Mouse (Mus musculus) embryo, embryonic 10 days (tissue): ENCODE results near the gene Rhbdl1.
"Not testable (repeated sequence)": the region's sequence is repeated elsewhere in the genome, so short reads cannot be mapped to it uniquely, and the experiment has no call there.

Source experiments
- DNase-seq: peaks from one replicate; pipeline ENCODE4 v3.0.0-alpha.2; 2015; ENCODE audit warnings: low spot score

Gene Rhbdl1

DNA sequence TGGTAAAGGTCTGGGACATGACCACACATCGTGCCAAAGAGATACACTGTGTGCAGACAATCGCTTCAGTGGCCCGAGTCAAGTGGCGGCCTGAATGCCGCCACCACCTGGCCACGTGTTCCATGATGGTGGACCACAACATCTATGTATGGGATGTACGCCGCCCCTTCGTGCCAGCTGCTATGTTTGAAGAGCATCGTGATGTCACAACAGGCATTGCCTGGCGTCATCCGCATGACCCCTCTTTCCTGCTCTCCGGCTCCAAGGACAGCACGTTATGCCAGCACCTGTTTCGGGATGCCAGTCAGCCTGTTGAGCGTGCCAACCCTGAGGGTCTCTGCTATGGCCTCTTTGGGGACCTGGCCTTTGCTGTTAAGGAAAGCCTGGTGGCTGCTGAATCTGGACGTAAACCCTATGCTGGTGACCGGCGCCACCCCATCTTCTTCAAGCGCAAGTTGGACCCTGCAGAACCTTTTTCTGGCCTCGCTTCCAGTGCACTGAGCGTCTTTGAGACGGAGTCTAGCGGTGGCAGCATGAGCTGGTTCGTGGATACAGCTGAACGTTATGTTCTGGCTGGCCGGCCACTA, 11.0 kb downstream of the Rhbdl1 start:
- no peak for DNase-seq

DNA sequence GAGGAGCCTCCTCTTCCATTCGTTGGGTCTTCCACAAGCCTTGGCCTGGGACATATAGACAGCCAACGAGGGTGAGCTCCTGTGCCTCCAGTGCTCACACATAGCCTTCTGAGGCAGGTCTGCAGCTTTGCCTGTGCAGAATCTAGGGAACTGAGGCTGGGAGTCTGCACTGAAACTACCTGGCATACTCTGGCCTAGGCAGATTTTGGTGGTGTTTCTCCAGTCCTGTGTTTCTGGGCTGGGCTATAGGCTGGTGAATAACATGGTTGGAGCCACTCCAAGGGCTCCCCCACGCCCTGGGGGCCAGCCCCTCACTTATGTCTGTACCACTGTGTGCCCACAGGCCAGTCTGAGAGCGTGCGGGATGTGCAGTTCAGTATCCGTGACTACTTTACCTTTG, 11.8 kb downstream of the Rhbdl1 start:
- no peak for DNase-seq

DNA sequence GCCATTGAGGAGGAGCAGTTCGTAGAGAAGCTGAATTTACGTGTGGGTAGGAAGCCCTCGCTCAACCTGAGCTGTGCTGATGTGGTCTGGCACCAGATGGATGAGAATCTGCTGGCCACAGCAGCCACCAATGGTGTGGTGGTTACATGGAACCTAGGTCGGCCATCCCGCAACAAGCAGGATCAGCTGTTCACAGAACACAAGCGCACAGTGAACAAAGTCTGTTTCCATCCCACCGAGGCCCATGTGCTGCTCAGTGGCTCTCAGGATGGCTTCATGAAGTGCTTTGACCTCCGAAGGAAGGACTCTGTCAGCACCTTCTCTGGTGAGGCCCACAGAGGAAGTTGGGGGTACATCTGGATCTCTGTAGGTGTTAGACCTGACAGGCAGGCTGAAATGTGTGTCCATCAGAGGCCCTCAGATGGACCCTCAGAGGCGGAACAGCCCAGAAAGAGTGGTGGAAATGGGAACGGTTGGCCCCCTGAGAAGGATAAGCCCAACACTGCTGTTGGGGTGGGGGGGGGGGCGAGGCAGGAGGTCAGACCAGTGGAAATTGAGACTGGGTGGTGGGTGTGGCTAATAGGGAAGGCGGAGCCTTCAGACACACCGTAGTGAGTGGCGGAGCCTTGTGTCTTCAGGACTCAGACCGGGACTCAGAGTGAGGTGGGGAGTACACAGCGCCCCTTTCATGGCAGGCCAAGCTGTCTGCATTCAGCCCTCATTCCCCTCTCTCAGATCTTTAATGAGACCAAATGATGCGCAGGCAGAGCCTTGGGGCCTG, 12.5 kb downstream of the Rhbdl1 start:
- DNase-seq, result no peak

DNA sequence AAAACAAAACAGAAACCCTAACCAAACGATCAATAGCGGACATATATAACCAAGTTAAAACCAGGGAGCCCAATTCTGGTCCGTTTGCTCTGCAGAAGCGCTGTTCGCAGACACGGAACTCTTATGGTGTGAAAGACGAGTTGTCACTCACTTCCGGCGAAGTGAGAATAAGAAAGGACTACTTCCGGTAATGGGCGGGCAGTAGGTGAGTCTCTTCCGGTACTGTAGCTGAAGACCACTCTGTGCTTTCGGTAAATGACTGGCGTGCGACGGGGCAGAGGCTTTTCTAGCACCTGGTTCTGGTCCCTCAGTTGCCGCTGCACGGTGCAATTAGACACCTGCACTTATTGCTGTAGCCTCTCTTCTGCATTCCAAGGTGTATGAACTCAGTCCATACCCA, 13.6 kb downstream of the Rhbdl1 start, which contains the start of gene Wdr24:
Gene Wdr24 (plus strand): TSS at position 176 of the 400 bp plus-strand sequence.
- peak; percentile 93 for DNase-seq

DNA sequence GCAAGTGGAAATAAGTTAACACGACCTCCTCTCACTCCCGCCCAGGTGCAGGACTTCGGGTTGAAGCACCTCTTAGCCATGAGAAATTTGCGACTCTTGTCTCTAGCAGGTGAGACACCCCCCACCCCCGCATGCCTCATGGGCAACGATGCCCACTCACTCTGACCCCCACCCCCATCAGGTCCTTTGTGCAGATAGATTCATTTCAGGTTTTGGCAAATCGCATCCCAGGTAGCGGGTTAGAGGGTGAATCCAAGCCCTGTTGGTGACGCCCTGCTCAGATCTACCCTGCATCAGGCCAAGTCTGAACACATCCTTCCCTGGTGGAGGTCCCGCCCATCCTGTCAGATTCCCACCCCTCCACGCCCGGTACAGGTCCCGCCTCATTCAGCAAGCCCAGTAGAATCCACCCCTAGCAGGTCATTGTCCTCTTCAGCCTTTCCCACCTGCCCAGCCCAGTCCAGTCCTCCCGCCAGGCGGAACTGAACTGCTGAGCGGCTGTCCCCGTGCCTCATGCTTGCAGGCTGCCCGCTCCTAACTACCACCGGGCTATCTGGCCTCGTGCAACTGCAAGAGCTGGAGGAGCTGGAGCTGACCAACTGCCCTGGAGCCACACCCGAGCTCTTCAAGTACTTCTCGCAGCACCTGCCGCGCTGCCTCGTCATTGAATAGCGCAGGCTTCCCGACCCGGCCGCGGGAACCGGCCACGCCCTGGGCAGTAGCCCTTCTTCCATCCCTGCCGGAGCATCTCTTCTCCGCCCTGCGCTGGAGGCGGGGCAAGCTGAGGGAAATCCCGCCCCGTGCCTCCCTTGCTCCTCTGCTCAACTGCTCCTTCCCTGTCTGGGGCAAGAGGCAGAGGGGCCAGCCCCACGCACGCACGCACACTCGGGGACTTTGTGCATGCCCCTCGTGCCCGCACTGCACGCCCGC, 18.0 kb downstream of the Rhbdl1 start:
- DNase-seq, result peak; percentile 47

DNA sequence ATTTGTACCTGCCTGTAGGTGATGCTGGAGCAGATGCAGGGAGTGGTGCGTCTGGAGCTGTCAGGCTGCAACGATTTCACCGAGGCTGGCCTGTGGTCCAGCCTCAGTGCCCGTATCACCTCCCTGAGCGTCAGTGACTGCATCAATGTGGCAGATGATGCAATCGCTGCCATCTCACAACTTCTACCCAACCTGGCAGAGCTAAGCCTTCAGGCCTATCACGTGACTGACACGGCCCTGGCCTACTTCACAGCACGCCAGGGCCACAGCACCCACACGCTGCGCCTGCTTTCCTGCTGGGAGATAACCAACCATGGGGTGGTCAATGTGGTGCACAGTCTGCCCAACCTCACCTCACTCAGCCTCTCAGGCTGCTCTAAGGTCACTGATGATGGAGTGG, 19.4 kb downstream of the Rhbdl1 start:
- DNase-seq, result no peak

DNA sequence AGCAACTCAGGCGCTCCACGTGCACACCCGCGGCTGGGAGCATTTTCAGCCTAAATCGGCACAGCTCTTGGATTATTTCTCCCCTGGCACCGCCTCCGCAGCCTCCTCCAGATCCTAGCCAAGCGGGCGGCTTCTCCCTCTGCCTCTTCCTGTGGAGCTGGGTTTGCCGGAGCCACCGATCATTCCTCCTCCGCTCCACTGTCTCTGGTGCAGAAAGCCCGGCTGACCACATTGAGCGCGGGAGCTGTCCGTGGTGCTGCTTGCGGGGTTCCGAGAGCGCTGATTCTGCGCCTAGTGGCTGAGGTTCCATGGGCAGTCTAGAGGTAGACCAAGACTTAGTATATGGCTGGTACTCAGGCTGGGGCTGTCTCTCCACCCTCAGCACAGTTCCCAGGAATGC, 23.6 kb downstream of the Rhbdl1 start:
- peak; percentile 94 for DNase-seq

DNA sequence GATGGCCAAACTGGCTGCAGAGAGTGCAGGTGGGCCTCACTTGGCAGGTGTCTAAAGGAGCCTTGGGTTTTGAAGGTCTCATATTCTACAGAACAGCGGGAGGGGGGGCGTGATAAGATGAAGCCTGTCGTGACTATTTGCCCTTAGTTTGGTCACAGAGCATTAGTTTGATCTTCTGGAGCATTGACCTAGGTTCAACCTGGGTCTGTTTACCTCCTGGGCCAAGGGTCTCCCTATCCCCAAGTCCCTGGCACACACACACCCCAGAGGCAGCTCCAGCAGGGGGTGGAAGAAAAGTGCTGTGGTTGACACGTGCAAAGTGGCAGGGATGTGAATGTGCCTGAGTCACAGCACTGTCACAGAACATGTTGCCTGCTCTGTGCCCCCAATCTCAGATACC, 26.2 kb downstream of the Rhbdl1 start:
- no peak for DNase-seq

DNA sequence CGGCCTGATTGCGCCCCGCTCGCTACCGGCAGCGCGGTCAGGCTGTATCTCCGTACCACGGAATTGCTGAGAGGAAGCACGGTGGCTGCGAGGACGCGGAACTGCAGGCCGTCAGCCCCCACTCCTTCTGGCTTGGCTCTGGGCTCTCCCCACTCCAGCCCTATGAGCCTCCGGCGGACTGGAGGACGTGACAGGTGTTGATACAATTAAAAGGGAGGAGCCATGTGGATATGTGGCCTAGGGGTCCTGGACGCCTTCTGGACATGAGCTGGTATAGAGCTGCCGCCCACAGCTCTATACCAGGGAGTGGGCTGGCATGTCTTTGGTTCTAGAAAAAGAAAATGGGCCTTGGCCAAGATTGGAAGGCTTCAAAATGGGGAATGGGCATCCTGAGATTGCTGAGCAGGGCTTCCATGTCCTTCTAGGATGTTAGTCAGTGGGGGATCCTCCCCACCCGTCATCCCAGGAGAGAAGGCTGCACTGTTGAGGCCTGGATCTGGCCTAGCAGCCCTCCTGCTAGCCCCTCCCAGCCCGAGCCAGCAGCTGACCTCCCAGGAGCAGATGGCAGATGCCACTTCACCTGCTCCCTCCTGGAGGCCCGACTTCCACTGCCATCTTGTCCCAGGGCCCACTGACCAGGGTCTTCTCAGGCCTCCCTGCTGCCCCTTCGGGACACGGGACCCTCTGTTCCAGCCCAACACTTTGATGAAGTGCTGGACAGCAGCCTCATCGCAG, 27.3 kb downstream of the Rhbdl1 start:
- no peak for DNase-seq

DNA sequence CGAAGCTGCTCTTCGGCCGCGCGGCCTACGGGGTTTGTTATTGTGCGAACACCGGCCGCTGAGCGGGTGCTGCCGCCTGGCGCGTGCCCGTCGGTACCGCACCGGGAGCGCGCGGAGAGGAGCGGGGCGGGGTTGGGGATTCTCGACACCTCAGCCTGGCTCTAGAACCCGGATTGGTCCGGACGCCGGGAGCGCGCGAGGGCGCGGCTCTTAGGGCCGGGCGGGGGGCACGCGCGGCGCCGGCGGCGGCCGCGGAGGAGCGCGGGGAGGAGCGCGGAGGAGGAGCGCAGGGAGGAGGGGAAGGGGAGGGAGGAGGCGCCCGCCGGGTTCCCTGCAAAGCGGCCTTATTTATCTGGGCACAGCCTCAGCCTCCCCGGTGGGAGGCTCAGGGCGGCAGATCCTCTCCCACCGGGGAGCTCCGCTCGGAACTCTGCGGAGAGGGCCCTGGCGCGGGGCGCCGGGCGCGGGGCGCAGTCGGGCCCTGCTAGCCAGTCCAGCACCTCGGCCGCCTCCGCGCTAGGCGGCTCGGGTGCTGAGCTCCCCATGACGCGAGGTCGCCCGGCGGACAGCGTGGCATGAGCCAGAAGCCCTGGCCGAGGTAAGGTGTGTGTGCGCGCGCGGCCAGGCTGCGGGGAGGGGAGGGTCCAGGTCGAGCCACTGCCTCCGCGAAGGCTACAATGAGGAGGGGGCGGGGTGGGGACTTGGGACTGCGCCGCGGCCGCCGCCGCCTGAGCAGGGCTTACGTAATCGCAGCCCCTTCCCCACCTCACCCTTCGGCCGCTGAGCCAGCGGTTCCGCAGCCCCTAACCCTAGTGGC, 28.1 kb downstream of the Rhbdl1 start, which contains the start of gene Fbxl16:
Gene Fbxl16 (plus strand): TSS at position 297 of the 817 bp plus-strand sequence.
- DNase-seq, result peak; percentile 87

DNA sequence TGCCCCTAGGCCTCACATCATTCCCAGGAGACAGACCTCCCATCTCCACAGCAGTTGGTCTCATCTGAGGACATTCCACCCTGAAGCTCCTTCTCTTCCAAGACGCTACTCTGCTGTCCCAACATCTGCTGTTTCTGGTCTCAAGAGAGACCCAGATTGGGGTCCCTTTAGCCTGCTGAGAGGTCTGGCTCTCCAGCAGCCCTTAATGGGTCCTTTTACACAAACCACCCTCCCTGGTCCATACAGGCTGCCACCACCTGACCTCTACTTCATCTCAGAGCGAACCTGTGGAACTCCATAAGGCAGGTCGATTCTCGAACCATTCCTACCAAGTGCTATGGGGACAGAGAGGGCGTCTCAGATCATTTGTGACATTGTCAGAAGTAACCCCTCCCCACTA, 29.1 kb downstream of the Rhbdl1 start:
- no peak for DNase-seq

DNA sequence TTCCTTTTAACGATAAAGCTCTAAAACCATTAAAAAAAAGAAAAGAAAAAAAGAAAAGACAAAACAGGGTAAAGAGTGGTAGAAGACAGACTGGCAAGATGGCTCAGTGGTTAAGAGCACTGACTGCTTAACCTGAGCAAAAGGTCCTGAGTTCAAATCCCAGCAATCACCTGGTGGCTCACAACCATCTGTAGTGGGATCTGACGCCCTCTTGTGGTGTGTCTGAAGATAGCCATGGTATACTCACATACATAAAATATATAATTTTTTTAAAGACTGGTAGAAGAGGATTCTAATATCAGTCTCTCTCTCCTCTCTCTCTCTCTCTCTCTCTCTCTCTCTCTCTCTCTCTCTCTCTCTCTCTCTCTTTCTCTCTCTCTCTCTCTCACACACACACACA, 29.6 kb downstream of the Rhbdl1 start:
- DNase-seq, result not testable (repeated sequence)

DNA sequence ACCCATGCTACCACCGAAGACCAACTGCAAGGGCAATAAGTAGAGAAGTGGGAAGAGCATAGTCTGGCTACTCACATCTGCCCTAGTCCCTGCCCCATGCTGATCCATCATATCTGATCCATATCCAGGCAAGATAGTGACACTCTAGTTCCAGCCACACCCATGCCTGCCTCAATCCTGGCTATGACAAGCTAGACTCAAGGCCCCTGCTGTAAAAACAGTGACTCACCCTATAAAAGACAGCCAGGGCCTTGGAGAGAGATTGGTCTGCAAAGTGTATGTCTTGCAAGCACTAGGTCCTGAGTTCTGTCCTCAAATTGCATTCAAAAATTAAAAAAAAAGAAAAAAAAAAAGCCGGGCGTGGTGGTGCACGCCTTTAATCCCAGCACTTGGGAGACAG, 30.6 kb downstream of the Rhbdl1 start:
- no peak for DNase-seq

DNA sequence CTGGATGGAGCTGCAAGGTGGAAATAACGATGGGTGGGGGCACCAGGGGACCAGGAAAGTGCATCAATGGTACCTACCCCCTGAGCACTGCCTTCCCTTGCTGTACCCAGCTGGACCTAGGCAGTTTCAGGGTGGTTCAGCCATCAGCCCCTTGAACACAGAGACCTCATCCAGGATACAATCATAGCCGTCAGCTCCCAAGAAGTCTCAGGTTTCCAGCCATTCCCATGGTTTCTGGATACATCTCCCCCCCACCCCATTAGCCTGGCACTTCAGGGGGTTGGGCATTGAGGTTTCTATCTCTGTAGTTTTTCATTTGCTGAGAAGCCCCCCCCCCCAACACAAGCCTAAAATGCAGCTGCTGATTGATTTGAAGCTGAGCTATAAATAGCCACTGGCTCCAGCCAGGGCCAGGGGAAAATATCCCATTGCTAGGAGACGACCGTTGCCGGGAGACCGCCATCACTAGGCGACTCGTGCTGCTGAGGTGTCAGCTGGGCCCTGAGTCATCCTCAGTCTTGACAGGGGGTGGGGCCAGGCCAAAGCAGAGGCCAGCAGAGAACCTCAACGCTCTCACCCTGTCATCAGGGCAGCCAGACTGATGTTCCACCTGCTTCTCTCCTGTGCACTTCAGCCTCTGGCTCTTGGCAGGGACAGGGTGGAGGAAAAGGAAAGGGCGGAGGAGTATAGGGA, 34.1 kb downstream of the Rhbdl1 start:
- peak; percentile 90 for DNase-seq

DNA sequence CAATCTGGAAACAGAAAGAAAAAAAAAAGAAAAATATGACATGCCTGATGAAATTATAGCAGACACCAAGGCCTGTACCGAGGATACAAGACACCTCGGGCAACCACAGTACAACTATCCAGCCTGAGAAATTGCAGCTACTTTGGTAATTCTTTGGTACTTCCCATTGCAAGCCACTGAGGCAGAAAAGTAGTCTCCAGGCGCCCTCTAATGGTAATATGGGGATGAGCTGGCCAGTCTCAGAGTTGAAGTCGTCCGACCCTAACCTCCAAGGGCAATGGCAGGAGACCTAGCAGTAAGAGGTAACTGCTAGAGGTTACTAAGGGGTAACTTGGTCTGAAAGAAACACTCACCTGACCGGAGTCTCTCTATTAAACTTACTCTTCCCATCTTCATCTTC, 36.1 kb downstream of the Rhbdl1 start:
- peak; percentile 86 for DNase-seq

DNA sequence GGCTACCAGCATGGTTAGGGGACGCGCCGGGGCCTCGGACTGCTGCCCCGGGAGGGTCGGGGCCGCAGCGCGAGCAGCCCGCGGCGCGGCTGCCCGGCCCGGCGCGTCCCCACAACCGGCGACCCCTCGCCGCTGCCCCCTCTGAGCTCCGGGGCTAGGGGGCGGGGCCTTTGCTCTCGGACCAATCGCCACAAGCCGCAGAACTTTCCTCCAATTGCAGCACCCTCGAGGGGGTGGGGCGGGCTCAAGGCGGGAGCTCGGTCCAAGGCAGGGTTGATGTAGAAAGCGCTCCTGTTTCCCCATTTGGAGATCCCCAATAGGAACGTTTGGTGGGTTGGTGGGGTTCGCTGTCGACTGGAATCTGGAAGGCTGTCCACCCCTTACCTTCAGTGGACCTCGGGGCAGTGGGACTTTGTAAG, 40.1 kb downstream of the Rhbdl1 start, which contains the start of gene Metrn:
Gene Metrn (minus strand): TSS at position 186 of the 419 bp plus-strand sequence.
- peak; percentile 94 for DNase-seq

DNA sequence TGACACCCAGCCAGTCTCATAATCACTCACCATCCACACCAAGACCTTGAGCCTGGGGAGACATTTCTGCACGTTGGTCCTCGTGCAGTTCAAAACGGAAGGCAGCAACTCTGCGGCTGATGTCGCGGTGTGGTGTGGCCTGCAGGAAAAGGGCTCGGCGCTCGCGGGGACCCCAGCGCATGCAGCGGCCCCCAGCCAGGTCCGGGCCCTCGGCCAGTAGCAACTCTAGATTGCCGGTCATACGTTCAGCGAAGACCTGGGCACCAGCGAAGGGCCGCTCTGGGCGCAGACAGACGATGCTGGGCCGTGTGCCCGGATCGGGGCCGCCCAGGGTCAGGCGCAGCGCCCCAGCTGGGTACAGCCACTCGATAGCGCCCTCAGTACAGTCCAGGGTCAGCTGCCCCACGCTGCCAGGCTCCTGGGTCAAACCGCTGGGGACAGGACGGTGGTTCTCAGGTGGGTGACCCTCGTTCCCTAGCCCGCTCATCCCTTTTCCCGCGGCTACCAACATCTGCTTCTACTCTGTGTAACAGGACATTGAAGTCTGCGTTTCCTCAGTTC, 40.8 kb downstream of the Rhbdl1 start:
- DNase-seq, result peak; percentile 49

DNA sequence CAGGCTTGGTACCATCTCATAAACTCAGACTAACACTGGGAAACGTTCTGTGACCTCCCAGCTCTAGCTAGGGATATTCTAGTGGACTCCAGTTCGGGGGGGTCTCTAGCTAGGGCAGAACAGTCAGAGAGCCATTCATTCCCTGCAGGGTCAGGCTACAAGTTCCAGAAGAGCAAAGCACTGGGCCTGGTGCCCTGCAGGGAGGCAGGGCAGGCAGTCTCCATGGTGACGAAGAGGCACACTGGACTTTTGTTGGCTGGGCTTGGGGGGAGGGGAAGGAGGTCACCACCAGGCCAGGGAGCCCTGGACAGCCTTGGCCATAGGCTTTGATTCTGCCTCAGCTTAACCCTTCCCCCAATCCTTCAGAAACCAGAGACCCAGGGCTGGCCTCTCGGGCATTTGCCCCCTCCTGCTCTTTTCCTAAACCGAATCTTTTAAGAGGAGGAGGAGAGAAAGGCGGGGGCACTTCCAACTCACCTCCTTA, 41.4 kb downstream of the Rhbdl1 start, which contains the start of gene AC134908.4:
Gene AC134908.4 (minus strand): TSS at position 51 of the 484 bp plus-strand sequence.
- peak; percentile 96 for DNase-seq

DNA sequence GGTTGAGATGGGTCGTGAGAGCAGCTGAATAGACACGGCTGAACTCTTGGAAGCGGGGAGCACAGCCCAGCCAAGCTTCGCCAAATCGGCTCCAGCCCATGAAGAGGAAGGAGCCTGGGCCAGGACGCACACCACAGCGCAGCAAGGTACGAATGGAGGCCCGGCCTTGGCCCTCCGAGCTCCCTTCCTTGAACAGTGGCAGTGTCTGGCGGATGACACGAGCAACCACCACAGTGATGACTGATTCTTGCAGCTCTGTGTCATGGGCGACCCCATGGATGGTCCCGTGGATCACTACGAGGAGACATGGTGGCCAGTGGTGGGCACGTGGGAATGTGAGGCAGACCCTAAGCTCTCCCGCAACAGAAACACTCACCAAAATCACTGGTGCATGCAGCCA, 42.1 kb downstream of the Rhbdl1 start:
- no peak for DNase-seq

DNA sequence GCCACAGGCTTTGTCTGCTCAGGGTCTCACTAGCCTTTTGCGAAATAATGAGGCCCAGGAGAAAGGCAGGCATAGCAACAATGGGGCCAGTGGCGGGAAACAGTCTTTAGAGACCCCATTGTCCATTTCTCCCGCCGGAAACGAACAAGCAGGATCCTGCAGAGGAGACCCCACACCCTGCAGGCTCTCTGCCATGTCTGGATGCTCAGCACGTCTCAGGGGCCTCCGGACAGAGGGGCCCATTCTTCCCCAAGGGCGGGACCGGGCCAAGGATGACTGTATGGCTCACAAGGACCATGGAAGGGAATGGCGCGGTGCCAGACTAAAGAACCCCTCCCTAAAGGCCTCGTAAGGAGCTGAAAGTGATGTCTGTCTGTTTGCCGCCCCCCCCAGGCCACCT, 42.9 kb downstream of the Rhbdl1 start:
- peak; percentile 55 for DNase-seq
